Mouse (Mus musculus) liver, embryonic 14.5 days (tissue): ENCODE measurements around the gene Cldn3. TPM values are rescaled to one million over a fixed set of nuclear protein-coding genes. Genes with fewer than 3 reads are reported as not detected.
A peak's percentile ranks its signal among the peaks of the same experiment; 100 is the strongest.

Experiments used
- ATAC-seq: fragments of 200-750 bp; cut with Nextera tagmentation; 2 replicates; pipeline ENCODE4 v1.8.0; 2017; ENCODE audit warnings: moderate number of reproducible peaks, mild to moderate bottlenecking, moderate library complexity; ENCODE audit not compliant: insufficient read depth
- DNase-seq, 3 experiments: peaks; one replicate each; pipeline ENCODE4 v3.0.0-alpha.2; 2012 to 2013; ENCODE audit warnings: low read depth in 3 of 3, low spot score in 3 of 3
- H3K27ac ChIP-seq: fragments of 300-500 bp; sonication (generic); 2 replicates; pipeline ENCODE4 v1.5.1; 2014; ENCODE audit warnings: moderate library complexity, mild to moderate bottlenecking, control low read depth, inconsistent platforms
- H3K27me3 ChIP-seq: fragments of 300-500 bp; sonication (generic); 2 replicates; pipeline ENCODE4 v1.6.1; 2014; ENCODE audit warnings: mild to moderate bottlenecking, low read length, moderate library complexity; ENCODE audit not compliant: control insufficient read depth, insufficient read depth
- H3K36me3 ChIP-seq: fragments of 300-500 bp; sonication (generic); replicated peaks from 2 replicates; pipeline ENCODE4 v1.6.1; 2014; ENCODE audit warnings: low read depth; ENCODE audit not compliant: control insufficient read depth, insufficient read depth
- H3K4me1 ChIP-seq, 2 experiments: fragments of 200-500 bp in 1 of 2; fragments of 300-500 bp in 1 of 2; sonication (generic) in 1 of 2; replicated peaks; 2 replicates each; pipeline ENCODE4 v1.6.1; 2012 to 2014; ENCODE audit warnings: antibody characterized with exemption in 1 of 2, inconsistent platforms in 1 of 2, low read length in 1 of 2; ENCODE audit not compliant: control insufficient read depth in 2 of 2, insufficient read depth in 2 of 2
- H3K4me2 ChIP-seq: fragments of 300-500 bp; sonication (generic); 2 replicates; pipeline ENCODE4 v1.6.1; 2014; ENCODE audit warnings: low read depth, mild to moderate bottlenecking, control low read depth, moderate library complexity
- H3K4me3 ChIP-seq, 2 experiments: fragments of 200-500 bp in 1 of 2; fragments of 300-500 bp in 1 of 2; sonication (generic) in 1 of 2; 2 replicates each; pipeline ENCODE4 v1.5.1; 2012 to 2014; ENCODE audit warnings: low read depth in 2 of 2, low read length in 2 of 2, mild to moderate bottlenecking in 2 of 2, control low read depth in 1 of 2, inconsistent platforms in 1 of 2, moderate library complexity in 1 of 2; ENCODE audit not compliant: insufficient read depth in 1 of 2
- H3K9ac ChIP-seq: fragments of 300-500 bp; sonication (generic); replicated peaks from 2 replicates; pipeline ENCODE4 v1.6.1; 2014; ENCODE audit warnings: mild to moderate bottlenecking, control low read depth, moderate library complexity
- H3K9me3 ChIP-seq: fragments of 300-500 bp; sonication (generic); 2 replicates; pipeline ENCODE4 v1.6.1; 2016; ENCODE audit warnings: low read length, mixed read lengths; ENCODE audit not compliant: control insufficient read depth
- CTCF ChIP-seq: IDR thresholded peaks from 2 replicates; pipeline ENCODE4 v1.5.1; 2016; ENCODE audit warnings: antibody characterized with exemption, low read depth, control low read depth
- EP300 ChIP-seq: IDR thresholded peaks from 2 replicates; pipeline ENCODE4 v1.6.1; 2016; ENCODE audit warnings: antibody characterized with exemption, low read depth
- WGBS: fragments of 180-500 bp; shearing (Covaris S2); extraction: QIAGEN DNeasy Blood & Tissue Kit; methylation state at CpG from one replicate; pipeline ENCODE4 v1.1.7; 2014; ENCODE audit not compliant: insufficient replicate concordance; 5-methylcytosine and 5-hydroxymethylcytosine counted together
- polyA plus RNA-seq, 2 experiments: library from polyadenylated mRNA; depleted of rRNA in 1 of 2; stranded (reverse) in 1 of 2; unstranded in 1 of 2; fragments of >200 nt; fragmentation: Nextera tagmentation in 1 of 2; extraction: Ambion mirVana in 1 of 2; gene quantifications; 2 replicates each; pipeline versions ENCODE4 v1.2.1 to v1.2.3; 2012 to 2014

The Cldn3 gene
- polyA plus RNA-seq, 2 experiments, result 0.43 to 0.47 TPM

- H3K4me3 ChIP-seq, result no peak overlapping the region
- 5% methylated on average over 14 of the region's 14 CpGs for WGBS
- DNase-seq (no peak), ATAC-seq (peak; percentile 13; the same call in 1 of the 2 replicates)
- no peak overlapping the region for H3K9ac ChIP-seq
- H3K36me3 ChIP-seq, result no peaks in the 10 kb centered on the region
- H3K4me1 ChIP-seq, result no peaks in the 10 kb centered on the region
- H3K27me3 ChIP-seq, result no peaks in the 10 kb centered on the region
- no peak overlapping the region for H3K27ac ChIP-seq
- H3K9me3 ChIP-seq, result no peaks in the 10 kb centered on the region
- H3K4me2 ChIP-seq, result 0 out of 2 replicates have a peak overlapping the region, but pooled peaks have one; percentile 6
- TF ChIP-seq EP300 (no peak), CTCF (peak; percentile 64)
Measured at GRCm38 (mm10) chr5:135001309-135001708, 15.3 kb downstream of the Cldn3 start.

- TF ChIP-seq CTCF, result no peak
- no peak for TF ChIP-seq EP300
- no peak for ATAC-seq
- 50% methylated on average over 5 of the region's 5 CpGs for WGBS
- H3K9me3 ChIP-seq, result no peaks in the 10 kb centered on the region
- no peaks in the 10 kb centered on the region for H3K4me1 ChIP-seq
- H3K36me3 ChIP-seq, result no peaks in the 10 kb centered on the region
- H3K4me2 ChIP-seq, result no peak overlapping the region
- H3K4me3 ChIP-seq, result no peak overlapping the region
- H3K9ac ChIP-seq, result no peak overlapping the region
- no peaks in the 10 kb centered on the region for H3K27me3 ChIP-seq
- no peak overlapping the region for H3K27ac ChIP-seq
- no peak for DNase-seq
Measured at GRCm38 (mm10) chr5:135002151-135002550, 16.1 kb downstream of the Cldn3 start.

GRCm38 (mm10) chr5:135007802-135008571 lies 22.0 kb downstream of the Cldn3 start:
- TF ChIP-seq EP300 (no peak), CTCF (peak; percentile 48)
- Histone ChIP-seq H3K4me3 (peak overlapping the region; percentile 65), H3K4me2 (peak overlapping the region; percentile 96), H3K27me3 (no peaks in the 10 kb centered on the region), H3K9me3 (no peaks in the 10 kb centered on the region), H3K4me1 (peaks cover 8 to 15% of the 10 kb centered on the region in 2 experiments), H3K27ac (peak overlapping the region; percentile 84), H3K9ac (peak overlapping the region; percentile 82), H3K36me3 (no peaks in the 10 kb centered on the region)
- ATAC-seq (no peak), DNase-seq (no peak)
- 32% methylated on average over 16 of the region's 16 CpGs for WGBS

GRCm38 (mm10) chr5:135008671-135009589 lies 22.9 kb downstream of the Cldn3 start, which contains the start of gene Abhd11:
Gene Abhd11 (plus strand): TSS chr5:135009152.
- Histone ChIP-seq H3K4me3 (peak within 1 kb of the TSS; percentile 65 to 72), H3K36me3 (no peaks in the 10 kb centered on the region), H3K4me2 (peak within 1 kb of the TSS; percentile 96), H3K9me3 (no peaks in the 10 kb centered on the region), H3K27ac (peak within 1 kb of the TSS; percentile 86), H3K9ac (peak within 1 kb of the TSS; percentile 82), H3K4me1 (peaks cover 8 to 16% of the 10 kb centered on the region in 2 experiments), H3K27me3 (no peaks in the 10 kb centered on the region)
- WGBS, result under 1% methylated on average over 52 of the region's 52 CpGs
- TF ChIP-seq EP300 (no peak), CTCF (peak; percentile 42; the same call in 1 of the 2 replicates)
- ATAC-seq, result peak; percentile 85
- peak; percentile 100 for DNase-seq
